Mouse (Mus musculus) CD4-positive, CD25-positive, alpha-beta regulatory T cell, adult 4 months (primary cell): Measurements from ENCODE around the gene Kcne3. TPM values are rescaled to one million over a fixed set of nuclear protein-coding genes. Genes with fewer than 3 reads are reported as not detected.

Source experiments
- ATAC-seq: one replicate; pipeline ENCODE4 v1.8.0; 2017
- polyA plus RNA-seq, 2 experiments: library from polyadenylated mRNA; unstranded; fragments of 100-300 nt; shearing (Covaris generic); gene quantifications; one replicate each; pipeline ENCODE4 v1.2.1; 2017

Kcne3 gene
- polyA plus RNA-seq, 2 experiments from 2014 or later = not detected

DNA sequence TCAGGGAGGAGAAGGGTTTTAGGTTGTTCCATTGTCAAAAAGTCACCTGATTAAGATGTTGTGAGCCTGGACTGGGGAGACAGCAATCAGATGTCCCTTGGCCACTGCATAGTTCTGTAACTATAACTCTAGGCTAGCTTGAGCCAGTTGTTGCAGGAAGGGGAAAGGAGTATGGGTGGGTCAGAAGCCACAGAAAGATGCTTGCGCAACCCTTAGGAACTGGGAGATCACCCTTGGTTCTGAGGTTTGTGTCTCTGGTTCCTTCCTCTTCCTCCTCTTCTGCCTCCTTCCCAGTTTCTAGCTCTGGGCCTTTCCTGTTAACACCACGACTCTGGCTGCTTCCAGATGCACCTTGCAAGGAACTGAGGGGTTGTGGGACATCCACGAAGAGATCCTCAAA is 6.1 kb downstream of the Kcne3 start:
- no peak for ATAC-seq

DNA sequence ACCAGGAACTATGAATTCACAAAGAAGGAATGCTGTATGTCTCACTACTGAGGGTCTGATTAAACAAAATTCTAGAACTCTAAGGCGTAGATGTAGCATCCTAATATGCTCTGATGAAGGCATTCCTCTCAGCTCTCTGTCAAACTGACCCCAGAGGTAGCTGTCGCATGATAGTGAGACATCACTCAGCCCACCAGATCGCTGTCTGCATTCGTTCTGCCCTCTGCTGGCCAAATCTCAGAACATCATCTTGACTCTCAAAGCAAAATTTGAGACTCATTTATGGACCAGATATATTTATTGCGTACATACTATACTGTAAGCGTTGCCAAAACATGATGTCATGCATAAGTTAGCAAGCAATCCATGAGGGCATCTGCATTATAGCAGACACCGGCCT is 11.3 kb downstream of the Kcne3 start:
- no peak for ATAC-seq

DNA sequence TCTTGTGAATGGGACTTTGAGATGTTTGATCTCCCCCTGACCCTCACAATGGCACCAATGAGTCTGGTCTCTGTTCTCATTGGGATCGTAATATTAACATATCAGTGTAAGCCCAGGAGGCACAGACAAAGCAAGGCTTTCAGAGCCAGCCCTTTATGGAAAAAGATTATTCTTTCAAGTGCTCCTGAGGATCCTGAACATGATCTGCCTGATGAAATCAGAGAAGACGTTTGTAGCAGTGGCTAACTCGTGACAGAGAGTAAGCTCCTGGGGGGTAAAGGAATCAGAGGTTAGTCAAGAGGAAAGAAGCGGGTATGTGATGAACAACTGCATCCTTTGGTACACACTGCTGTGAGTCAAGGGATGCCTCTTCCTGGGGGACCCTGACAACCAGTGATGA is 13.9 kb downstream of the Kcne3 start:
- ATAC-seq = no peak

GRCm38 (mm10) chr7:100190778-100191177 is 14.5 kb downstream of the Kcne3 start:
- ATAC-seq = peak; percentile 62

- no peak for ATAC-seq
Measured at GRCm38 (mm10) chr7:100201191-100201590, 24.9 kb downstream of the Kcne3 start.

DNA sequence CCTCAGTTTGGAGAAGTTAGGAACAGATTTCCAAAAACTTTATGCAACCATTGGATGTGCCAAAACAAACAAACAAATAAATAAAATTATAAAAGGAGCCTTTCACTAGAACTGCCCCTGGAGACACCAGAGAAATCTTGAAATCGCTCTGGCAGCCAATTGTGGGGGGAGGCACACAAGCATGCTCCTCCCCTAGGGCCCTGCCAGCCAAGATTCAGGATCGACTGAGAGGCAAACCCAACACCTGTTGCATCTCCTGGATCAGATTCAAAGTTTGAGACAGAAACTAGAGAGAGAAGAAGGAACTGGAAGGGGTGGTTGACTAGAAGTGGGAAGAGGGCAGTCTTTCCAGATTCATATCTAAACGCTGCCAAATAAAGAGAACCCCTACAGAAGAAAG is 27.3 kb downstream of the Kcne3 start:
- ATAC-seq = no peak

- no peak for ATAC-seq
Measured at GRCm38 (mm10) chr7:100204871-100205270, 28.6 kb downstream of the Kcne3 start.

DNA sequence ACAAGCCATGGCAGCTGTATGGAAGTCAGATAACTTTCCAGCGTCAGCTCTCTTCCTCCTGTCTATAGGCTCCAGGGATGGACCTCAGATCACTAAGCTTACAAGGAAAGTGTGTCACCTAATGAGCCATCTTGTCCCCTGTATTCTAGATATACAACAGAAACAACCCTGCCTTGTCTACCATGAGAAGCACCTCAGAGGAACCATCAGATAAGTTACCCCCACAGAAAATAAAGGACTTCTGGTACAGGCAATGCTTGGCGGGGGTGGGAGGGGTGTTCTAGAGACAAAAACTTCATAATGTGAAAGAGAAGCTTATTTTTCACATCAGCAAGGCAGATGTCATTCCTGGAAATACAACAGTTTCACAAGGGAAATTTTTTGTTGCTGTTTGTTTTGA is 29.8 kb downstream of the Kcne3 start:
- no peak for ATAC-seq

- ATAC-seq = no peak
Measured at GRCm38 (mm10) chr7:100207886-100208285, 31.6 kb downstream of the Kcne3 start.

- ATAC-seq = no peak
Measured at GRCm38 (mm10) chr7:100214310-100214709, 38.0 kb downstream of the Kcne3 start.

GRCm38 (mm10) chr7:100215116-100215732 is 38.9 kb downstream of the Kcne3 start:
- ATAC-seq = no peak

DNA sequence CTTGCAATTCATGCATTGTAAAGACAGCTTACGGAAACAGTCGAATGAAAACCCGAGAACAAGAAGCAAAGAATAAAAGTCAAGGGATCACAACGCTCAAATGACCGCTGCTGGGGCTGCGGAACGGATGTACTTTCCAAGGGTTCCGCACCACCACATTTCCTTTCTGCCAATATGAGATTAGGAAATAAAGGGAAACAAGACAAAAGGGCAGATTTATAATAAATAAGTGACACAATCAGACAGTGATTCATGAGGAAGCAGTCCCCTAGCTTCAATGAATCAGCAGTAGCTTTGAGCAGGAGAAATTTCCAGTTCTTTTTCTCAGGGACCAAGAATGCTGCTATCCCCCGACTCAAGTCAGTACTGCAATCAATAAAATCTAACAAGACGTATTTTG is 39.7 kb downstream of the Kcne3 start:
- no peak for ATAC-seq

- ATAC-seq = no peak
Measured at GRCm38 (mm10) chr7:100216601-100217565, 40.6 kb downstream of the Kcne3 start.

DNA sequence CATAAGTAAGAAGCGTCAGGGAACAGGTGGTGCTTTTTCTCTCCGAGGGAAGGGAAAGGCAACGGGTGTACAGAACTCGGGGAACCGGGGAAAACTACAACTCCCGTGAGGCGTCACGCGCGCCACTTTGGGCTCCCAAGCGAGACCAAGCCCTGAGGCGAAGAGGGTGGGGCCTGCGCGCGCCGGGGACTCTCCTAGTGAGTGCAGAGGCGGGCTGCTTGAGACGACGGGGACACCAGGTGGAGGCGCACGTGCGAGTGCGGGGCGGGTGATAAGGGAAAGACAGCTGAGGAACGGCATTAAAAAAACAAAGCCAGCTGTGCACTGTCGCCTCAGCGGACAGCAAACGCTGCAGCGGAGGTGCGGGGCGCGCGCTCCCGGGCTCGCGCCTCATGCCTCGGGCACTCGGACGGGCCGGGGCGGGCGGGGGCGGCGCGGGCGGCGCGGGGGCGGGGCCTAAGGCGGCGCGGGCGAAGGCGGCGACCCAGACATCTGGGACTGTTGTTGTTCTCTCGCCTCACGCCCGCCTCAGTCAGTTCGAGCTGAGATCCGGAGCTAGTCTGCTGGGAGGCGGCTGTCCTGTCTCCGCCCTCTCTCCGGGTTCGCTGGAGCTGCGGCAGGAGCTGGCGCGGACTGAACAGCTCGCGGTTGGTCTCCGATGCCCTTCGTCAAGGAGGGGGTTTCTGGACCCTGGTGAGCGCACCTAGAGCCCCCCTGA is 51.0 kb downstream of the Kcne3 start, which contains the start of gene Pgm2l1:
Pgm2l1 (plus strand) TSS at position 237 of the 718 bp plus-strand sequence.
- peak; percentile 94 for ATAC-seq

GRCm38 (mm10) chr7:100227896-100228525 is 51.7 kb downstream of the Kcne3 start:
- peak; percentile 19 for ATAC-seq

GRCm38 (mm10) chr7:100228957-100229356 is 52.7 kb downstream of the Kcne3 start:
- no peak for ATAC-seq

DNA sequence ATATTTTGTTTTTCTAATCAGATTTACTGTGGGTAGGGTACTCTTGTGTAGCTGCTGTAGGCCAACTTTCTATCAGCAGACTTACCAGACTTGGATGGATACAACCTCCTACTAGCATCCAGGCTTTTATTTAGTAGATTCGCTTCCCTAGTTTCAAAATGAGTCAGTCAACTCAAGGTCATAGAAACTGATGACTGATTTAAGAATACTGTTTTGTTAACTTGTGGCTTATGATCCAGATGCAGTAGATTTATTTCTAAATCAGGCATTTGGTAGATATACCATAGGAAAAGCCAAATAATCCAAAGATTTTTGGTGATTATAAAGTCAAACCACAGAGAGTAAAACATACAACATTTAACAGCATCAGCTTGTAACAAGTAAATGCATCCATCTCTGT is 54.3 kb downstream of the Kcne3 start:
- ATAC-seq = no peak

GRCm38 (mm10) chr7:100231661-100232060 is 55.4 kb downstream of the Kcne3 start:
- ATAC-seq = no peak

GRCm38 (mm10) chr7:100233681-100234080 is 57.4 kb downstream of the Kcne3 start:
- no peak for ATAC-seq
